Mouse (Mus musculus) cerebellum, adult 2 months (tissue): ENCODE data around the gene Psmd5.

Experiments used
- CTCF ChIP-seq: fragments of 200-500 bp; IDR thresholded peaks from 2 replicates; pipeline ENCODE4 v1.5.1; 2011; ENCODE audit warnings: low read depth, mild to moderate bottlenecking, control low read depth, low read length, moderate library complexity, borderline replicate concordance; ENCODE audit not compliant: insufficient read depth
- POLR2A ChIP-seq: fragments of 200-500 bp; IDR thresholded peaks from 2 replicates; pipeline ENCODE4 v1.6.1; 2011; ENCODE audit warnings: low read length, control low read depth, borderline replicate concordance; ENCODE audit not compliant: insufficient read depth

GRCm38 (mm10) chr2:34902731-34903130 lies 28.0 kb upstream of the Psmd5 start:
- no peak for TF ChIP-seq CTCF
- TF ChIP-seq POLR2A = no peak
